Mouse (Mus musculus) cortical plate, adult 2 months (tissue): ENCODE measurements at regions not wholly inside any gene's neighbourhood (a gene's known extent, or its start where the extent isn't known, plus 50 kb on each side); places are given as distances from the start of the nearest gene placed in this dataset.

ENCODE experiments used
- CTCF ChIP-seq: fragments of 200-500 bp; IDR thresholded peaks from 2 replicates; pipeline ENCODE4 v1.5.1; 2011; ENCODE audit warnings: mild to moderate bottlenecking, control low read depth, low read length; ENCODE audit not compliant: insufficient read depth; ENCODE audit errors: extremely low read depth
- POLR2A ChIP-seq: fragments of 200-500 bp; IDR thresholded peaks from 2 replicates; pipeline ENCODE4 v1.6.1; 2011; ENCODE audit warnings: mild to moderate bottlenecking, low read length, control low read depth; ENCODE audit not compliant: insufficient read depth; ENCODE audit errors: extremely low read depth

GRCm38 (mm10) chr4:95105424-95105823 lies 53.4 kb upstream of the Jun start:
- TF ChIP-seq CTCF (no peak), POLR2A (no peak)
